Mouse (Mus musculus): ENCODE results near the gene Kif5c. TPM values are rescaled to one million over a fixed set of nuclear protein-coding genes. Genes with fewer than 3 reads are reported as not detected.

The Kif5c gene
- polyA plus RNA-seq, 1 experiment, result 0.27 TPM

GRCm38 (mm10) chr2:49712336-49712887, 93.3 kb downstream of the Kif5c start:
- no peak for DNase-seq (ENCODE audit: low read depth, low spot score)
- 61% methylated on average over 7 of the region's 7 CpGs for WGBS

- 88% methylated on average over 7 of the region's 7 CpGs for WGBS
- no peak for DNase-seq (ENCODE audit: low read depth, low spot score)
Measured at GRCm38 (mm10) chr2:49716490-49716889, 97.4 kb downstream of the Kif5c start.

GRCm38 (mm10) chr2:49717437-49718116, 98.5 kb downstream of the Kif5c start:
- no peak for DNase-seq (ENCODE audit: low read depth, low spot score)
- 90% methylated on average over 18 of the region's 18 CpGs for WGBS

- no peak for DNase-seq (ENCODE audit: low read depth, low spot score)
- 57% methylated on average over 3 of the region's 3 CpGs for WGBS
Measured at GRCm38 (mm10) chr2:49718492-49718891, 99.4 kb downstream of the Kif5c start.

GRCm38 (mm10) chr2:49718935-49719850, 100.1 kb downstream of the Kif5c start:
- no peak for DNase-seq (ENCODE audit: low read depth, low spot score)
- 58% methylated on average over 8 of the region's 8 CpGs for WGBS

GRCm38 (mm10) chr2:49719854-49720253, 100.8 kb downstream of the Kif5c start:
- WGBS, result 7% methylated on average over 6 of the region's 6 CpGs
- no peak for DNase-seq (ENCODE audit: low read depth, low spot score)

- WGBS, result 39% methylated on average over 9 of the region's 9 CpGs
- no peak for DNase-seq (ENCODE audit: low read depth, low spot score)
Measured at GRCm38 (mm10) chr2:49720343-49720742, 101.2 kb downstream of the Kif5c start.

GRCm38 (mm10) chr2:49722331-49722730, 103.2 kb downstream of the Kif5c start:
- DNase-seq (ENCODE audit: low read depth, low spot score), result no peak
- WGBS, result 77% methylated on average over 9 of the region's 9 CpGs

GRCm38 (mm10) chr2:49722983-49723382, 103.9 kb downstream of the Kif5c start:
- 85% methylated on average over 13 of the region's 13 CpGs for WGBS
- no peak for DNase-seq (ENCODE audit: low read depth, low spot score)

- WGBS, result 84% methylated on average over 11 of the region's 11 CpGs
- DNase-seq (ENCODE audit: low read depth, low spot score), result no peak
Measured at GRCm38 (mm10) chr2:49726672-49727071, 107.6 kb downstream of the Kif5c start.

- DNase-seq (ENCODE audit: low read depth, low spot score), result no peak
- 4% methylated on average over 7 of the region's 7 CpGs for WGBS
Measured at GRCm38 (mm10) chr2:49727199-49727598, 108.1 kb downstream of the Kif5c start.

- no peak for DNase-seq (ENCODE audit: low read depth, low spot score)
- 49% methylated on average over 4 of the region's 4 CpGs for WGBS
Measured at GRCm38 (mm10) chr2:49727686-49728085, 108.6 kb downstream of the Kif5c start.

- WGBS, result 81% methylated on average over 10 of the region's 10 CpGs
- DNase-seq (ENCODE audit: low read depth, low spot score), result no peak
Measured at GRCm38 (mm10) chr2:49728896-49729610, 110.0 kb downstream of the Kif5c start.

GRCm38 (mm10) chr2:49729611-49729969, 110.5 kb downstream of the Kif5c start:
- no peak for DNase-seq (ENCODE audit: low read depth, low spot score)
- 61% methylated on average over 2 of the region's 2 CpGs for WGBS

- 28% methylated on average over 5 of the region's 5 CpGs for WGBS
- DNase-seq (ENCODE audit: low read depth, low spot score), result no peak
Measured at GRCm38 (mm10) chr2:49730183-49730582, 111.1 kb downstream of the Kif5c start.

- 61% methylated on average over 11 of the region's 11 CpGs for WGBS
- DNase-seq (ENCODE audit: low read depth, low spot score), result no peak
Measured at GRCm38 (mm10) chr2:49732745-49733655, 113.9 kb downstream of the Kif5c start.

- 54% methylated on average over 7 of the region's 7 CpGs for WGBS
- no peak for DNase-seq (ENCODE audit: low read depth, low spot score)
Measured at GRCm38 (mm10) chr2:49733656-49734008, 114.5 kb downstream of the Kif5c start.

- WGBS, result 48% methylated on average over 7 of the region's 7 CpGs
- DNase-seq (ENCODE audit: low read depth, low spot score), result peak; percentile 45
Measured at GRCm38 (mm10) chr2:49734013-49734780, 115.1 kb downstream of the Kif5c start.

All from large intestine, adult 2 months (tissue).